Mouse (Mus musculus): ENCODE data around the gene Pamr1.

DNA sequence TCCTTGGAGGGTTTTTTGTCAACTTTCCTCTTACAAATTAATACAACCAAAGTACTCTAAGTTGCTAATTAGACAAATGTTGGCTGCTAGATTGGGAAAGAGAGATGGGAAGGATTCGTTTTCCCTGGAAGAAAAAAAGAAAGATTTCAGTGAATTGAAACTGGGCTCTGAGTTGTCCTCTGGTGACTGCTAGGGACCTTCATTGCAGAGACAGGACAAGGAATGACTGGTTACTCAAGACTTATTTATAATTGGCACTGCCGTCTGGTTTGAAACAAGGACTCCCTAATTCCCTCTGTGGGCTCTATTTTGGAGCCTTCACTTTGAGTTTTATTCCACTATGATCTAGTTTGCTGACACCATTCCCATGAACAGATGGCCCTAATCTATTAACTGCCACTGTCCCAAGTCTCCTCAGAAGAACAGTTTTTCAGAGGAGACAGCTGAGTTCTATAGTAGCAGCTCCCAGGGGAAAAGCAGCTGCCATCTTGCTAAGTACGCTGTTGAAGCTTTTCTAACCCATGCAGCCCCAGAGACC, 85.8 kb downstream of the Pamr1 start:
- TF ChIP-seq CTCF (IDR thresholded peaks at IDR 0.05) (no peak), EP300 (IDR thresholded peaks at IDR 0.05) (no peak)
